Mouse (Mus musculus): Measurements from ENCODE around the gene Cacna1f.

DNA sequence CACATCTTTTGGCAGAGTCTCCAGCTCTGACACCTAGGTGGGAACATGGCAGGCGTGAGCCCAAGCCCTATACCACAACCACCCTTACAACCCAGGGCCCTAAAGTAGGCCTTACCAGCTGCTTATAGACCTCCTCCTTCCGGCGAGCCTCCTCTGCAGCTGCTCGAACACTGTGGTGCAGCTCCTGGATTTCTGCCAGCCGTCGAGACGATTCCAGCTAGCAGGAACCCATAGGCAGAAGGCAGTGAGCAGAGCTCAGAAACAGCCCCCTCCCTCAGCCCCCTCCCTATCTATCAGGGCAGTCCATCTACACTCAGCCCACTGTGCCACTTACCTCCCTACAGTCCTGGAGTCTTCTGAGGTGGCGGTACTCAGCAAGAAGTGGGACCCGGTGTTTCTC, 11.5 kb upstream of the Cacna1f start:
- TF ChIP-seq POLR2A (IDR thresholded peaks at IDR 0.05; ENCODE audit: borderline replicate concordance, extremely low read depth, insufficient read depth, insufficient read length, poor library complexity, severe bottlenecking) (no peak), CTCF (IDR thresholded peaks at IDR 0.05; ENCODE audit: borderline replicate concordance, extremely low read depth, insufficient read depth, insufficient read length) (no peak)

Measured in brain, embryonic 14.5 days (tissue).